Mouse (Mus musculus): ENCODE results near the gene Hnrnpl.

DNA sequence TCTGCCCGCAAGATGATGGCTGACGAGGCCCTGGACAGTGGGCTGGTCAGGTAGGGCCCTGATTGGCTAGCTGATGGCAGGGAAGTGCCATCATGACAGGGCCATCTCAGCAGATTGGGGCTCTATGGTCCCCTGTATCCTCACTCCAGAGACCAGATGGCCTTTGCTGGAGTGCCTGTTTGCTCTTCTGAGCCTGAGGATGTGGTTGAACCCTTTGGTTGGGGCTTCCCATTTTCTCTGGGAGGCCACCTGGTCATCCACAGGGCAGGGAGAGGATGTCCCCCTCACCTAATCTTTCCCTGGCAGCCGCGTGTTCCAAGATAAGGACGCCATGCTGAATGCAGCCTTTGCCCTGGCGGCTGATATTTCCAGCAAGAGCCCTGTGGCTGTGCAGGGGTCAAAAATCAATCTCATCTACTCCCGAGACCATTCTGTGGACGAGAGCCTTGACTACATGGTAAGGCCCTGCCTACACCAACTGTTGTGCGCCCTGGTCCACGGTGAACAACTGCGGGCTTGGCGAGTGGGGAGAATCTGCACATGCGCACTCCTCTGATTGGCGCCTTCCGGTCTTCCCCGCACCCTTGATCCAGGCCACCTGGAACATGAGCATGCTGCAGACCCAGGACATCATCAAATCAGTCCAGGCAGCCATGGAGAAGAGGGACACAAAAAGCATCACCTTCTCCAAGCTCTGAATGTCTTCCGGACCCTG is 23.2 kb downstream of the Hnrnpl start:
- no peak for TF ChIP-seq CTCF (IDR thresholded peaks at IDR 0.05; ENCODE audit: extremely low read depth, insufficient read length, insufficient replicate concordance, low read depth, low read length)
- no peak; the same call in 1 of the 2 replicates for TF ChIP-seq POLR2A (IDR thresholded peaks at IDR 0.05; ENCODE audit: low read depth, low read length)
